ENCODE assay signal across 15 mouse cellular contexts in the genomic region with DNA sequence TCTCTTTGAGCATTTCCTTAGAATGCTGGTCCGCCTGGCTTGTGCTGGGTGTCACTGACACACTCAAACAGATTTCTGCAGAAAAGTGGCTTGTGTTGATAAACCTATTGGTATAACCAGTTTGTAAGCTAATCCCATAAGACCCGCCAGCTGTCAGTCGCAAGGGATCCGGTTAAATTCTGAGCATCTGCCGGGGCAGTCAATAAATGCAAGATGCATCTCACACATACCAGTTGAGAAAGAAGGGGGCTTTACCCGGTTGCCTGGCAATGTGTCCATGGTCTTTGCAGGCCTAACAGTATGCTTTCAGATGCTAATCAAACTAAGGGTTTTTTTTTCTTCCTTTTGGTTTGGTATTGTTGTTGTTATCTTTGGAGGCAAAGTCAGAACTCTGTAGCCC. TPM values are rescaled to one million over a fixed set of nuclear protein-coding genes. Genes with fewer than 3 reads are reported as not detected.
A peak's percentile ranks its signal among the peaks of the same experiment; 100 is the strongest.
DNase-seq lines count a peak whose midpoint lies in the region; ATAC-seq lines count a peak whose summit lies in the region.
"Had no signal": no experiment of that assay in that cellular context is flagged by ENCODE, and none has a peak within 500 bp of the region (broad histone marks: within the 10 kb centered on the region; RNA-seq: fewer than 3 reads in every experiment).

No protein-coding gene starts in this region.

- no peak overlapping the region for H3K4me3 ChIP-seq in limb, embryonic 13.5 days
- no peak overlapping the region for H3K4me3 ChIP-seq in limb, embryonic 10.5 days
- no peak overlapping the region for H3K4me3 ChIP-seq in forebrain, embryonic 15.5 days
- H3K4me3 ChIP-seq in liver, embryonic 16.5 days (ENCODE audit: low read depth, low read length) = no peak overlapping the region
- H3K4me3 ChIP-seq in neural tube, embryonic 15.5 days (replicated peaks) = no peak overlapping the region
- H3K4me3 ChIP-seq in heart, embryonic 10.5 days = no peak overlapping the region
- H3K4me3 ChIP-seq: kidney, embryonic 15.5 days; layer of hippocampus, adult 2 months had no signal

- no peak overlapping the region for H3K4me2 ChIP-seq in limb, embryonic 13.5 days (replicated peaks)
- no peak overlapping the region for H3K4me2 ChIP-seq in forebrain, embryonic 15.5 days (replicated peaks)
- no peak overlapping the region for H3K4me2 ChIP-seq in liver, embryonic 16.5 days (ENCODE audit: low read depth, low read length)
- no peak overlapping the region for H3K4me2 ChIP-seq in neural tube, embryonic 15.5 days
- H3K4me2 ChIP-seq: kidney, embryonic 15.5 days; lung, embryonic 14.5 days had no signal

- H3K9me3 ChIP-seq in limb, embryonic 13.5 days = no peaks in the 10 kb centered on the region
- H3K9me3 ChIP-seq in limb, embryonic 10.5 days (replicated peaks) = no peaks in the 10 kb centered on the region
- no peaks in the 10 kb centered on the region for H3K9me3 ChIP-seq in forebrain, embryonic 15.5 days
- H3K9me3 ChIP-seq in liver, embryonic 16.5 days (replicated peaks; ENCODE audit: control insufficient read depth, low read length) = no peaks in the 10 kb centered on the region
- no peaks in the 10 kb centered on the region for H3K9me3 ChIP-seq in neural tube, embryonic 15.5 days (replicated peaks)
- H3K9me3 ChIP-seq in heart, embryonic 10.5 days = no peaks in the 10 kb centered on the region
- H3K9me3 ChIP-seq: kidney, embryonic 15.5 days had no signal

- no peaks in the 10 kb centered on the region for H3K4me1 ChIP-seq in limb, embryonic 13.5 days
- H3K4me1 ChIP-seq in limb, embryonic 10.5 days = no peaks in the 10 kb centered on the region
- peaks cover 16% of the 10 kb centered on the region for H3K4me1 ChIP-seq in forebrain, embryonic 15.5 days
- H3K4me1 ChIP-seq in liver, embryonic 16.5 days (ENCODE audit: control insufficient read depth, low read depth, low read length) = peaks cover 38% of the 10 kb centered on the region
- peaks cover 17% of the 10 kb centered on the region for H3K4me1 ChIP-seq in neural tube, embryonic 15.5 days
- peaks cover 35% of the 10 kb centered on the region for H3K4me1 ChIP-seq in heart, embryonic 10.5 days

- no peak for DNase-seq in limb, embryonic 10.5 days (ENCODE audit: low spot score)
- DNase-seq in heart, embryonic 10.5 days (ENCODE audit: low spot score) = no peak
- no peak for DNase-seq in layer of hippocampus, adult 8-10 months (ENCODE audit: low spot score in 2 of 2)
- DNase-seq: cerebellum, postnatal 10 days; heart, adult 11 months; heart, postnatal 4 days; lung, embryonic 14.5 days had no signal

- H3K9ac ChIP-seq in limb, embryonic 13.5 days = no peak overlapping the region
- H3K9ac ChIP-seq in forebrain, embryonic 15.5 days (replicated peaks) = no peak overlapping the region
- no peak overlapping the region for H3K9ac ChIP-seq in liver, embryonic 16.5 days (ENCODE audit: low read depth, low read length)
- H3K9ac ChIP-seq in neural tube, embryonic 15.5 days (replicated peaks) = no peak overlapping the region
- H3K9ac ChIP-seq: kidney, embryonic 15.5 days; lung, embryonic 14.5 days had no signal

- 81% methylated on average over 6 of the region's 6 CpGs for WGBS in limb, embryonic 13.5 days
- 87% methylated on average over 6 of the region's 6 CpGs for WGBS in limb, embryonic 10.5 days
- 43% methylated on average over 6 of the region's 6 CpGs for WGBS in forebrain, embryonic 15.5 days
- WGBS in liver, embryonic 16.5 days (ENCODE audit: insufficient replicate concordance) = 78% methylated on average over 6 of the region's 6 CpGs
- WGBS in neural tube, embryonic 15.5 days = 29% methylated on average over 6 of the region's 6 CpGs
- 84% methylated on average over 6 of the region's 6 CpGs for WGBS in heart, embryonic 10.5 days

- ATAC-seq in limb, embryonic 13.5 days (ENCODE audit: low FRiP score, low read depth) = 0 out of 2 replicates have a peak, but pooled peaks have one; percentile 32
- no peak; the same call in 1 of the 2 replicates for ATAC-seq in forebrain, embryonic 15.5 days (replicated peaks)
- ATAC-seq in liver, embryonic 16.5 days (ENCODE audit: low read depth) = no peak
- no peak for ATAC-seq in neural tube, embryonic 15.5 days (ENCODE audit: low FRiP score)
- ATAC-seq in erythroid progenitor cell, adult 5-6 weeks (replicated peaks; ENCODE audit: low FRiP score, poor library complexity, severe bottlenecking) = no peak
- ATAC-seq: activated CD4-positive, CD25-positive, alpha-beta regulatory T cell, adult 4 months had no signal

- no peak overlapping the region for H3K27ac ChIP-seq in limb, embryonic 13.5 days
- no peak overlapping the region for H3K27ac ChIP-seq in limb, embryonic 10.5 days
- peak overlapping the region; percentile 31; the same call in 1 of the 2 replicates for H3K27ac ChIP-seq in forebrain, embryonic 15.5 days (replicated peaks)
- peak overlapping the region; percentile 39 for H3K27ac ChIP-seq in liver, embryonic 16.5 days (ENCODE audit: low read length)
- H3K27ac ChIP-seq in neural tube, embryonic 15.5 days (replicated peaks) = peak overlapping the region; percentile 14; the same call in 1 of the 2 replicates
- no peak overlapping the region for H3K27ac ChIP-seq in heart, embryonic 10.5 days
- H3K27ac ChIP-seq: kidney, embryonic 15.5 days; layer of hippocampus, adult 2 months had no signal

- H3K36me3 ChIP-seq in limb, embryonic 13.5 days = peaks cover 27% of the 10 kb centered on the region
- H3K36me3 ChIP-seq in limb, embryonic 10.5 days = peaks cover 33% of the 10 kb centered on the region
- peaks cover 5% of the 10 kb centered on the region; the same call in 1 of the 2 replicates for H3K36me3 ChIP-seq in forebrain, embryonic 15.5 days
- 0 out of 2 replicates have a peak, but pooled peaks cover 3% of the 10 kb centered on the region for H3K36me3 ChIP-seq in liver, embryonic 16.5 days (ENCODE audit: control insufficient read depth, insufficient read depth)
- H3K36me3 ChIP-seq in neural tube, embryonic 15.5 days = peaks cover 5% of the 10 kb centered on the region
- H3K36me3 ChIP-seq in heart, embryonic 10.5 days = peaks cover 22% of the 10 kb centered on the region

- H3K27me3 ChIP-seq in limb, embryonic 13.5 days = no peaks in the 10 kb centered on the region
- no peaks in the 10 kb centered on the region for H3K27me3 ChIP-seq in limb, embryonic 10.5 days (ENCODE audit: low read depth, poor library complexity, severe bottlenecking)
- no peaks in the 10 kb centered on the region for H3K27me3 ChIP-seq in forebrain, embryonic 15.5 days
- H3K27me3 ChIP-seq in liver, embryonic 16.5 days (ENCODE audit: control insufficient read depth, insufficient read depth, low read depth, low read length) = no peaks in the 10 kb centered on the region
- no peaks in the 10 kb centered on the region for H3K27me3 ChIP-seq in neural tube, embryonic 15.5 days (replicated peaks)
- no peaks in the 10 kb centered on the region for H3K27me3 ChIP-seq in heart, embryonic 10.5 days (ENCODE audit: insufficient read depth, poor library complexity, severe bottlenecking)
- H3K27me3 ChIP-seq: kidney, embryonic 15.5 days had no signal

RNA-seq across cellular contexts. Expression of a gene that starts 42.4 kb away (rescaled TPM):
- polyA plus RNA-seq in limb, embryonic 13.5 days (2015; fragmentation: Nextera tagmentation; extraction: Ambion mirVana) = 18.9 and 19.6 TPM in 2 replicates
- 15.6 and 15.8 TPM in 2 replicates for polyA plus RNA-seq in limb, embryonic 10.5 days (2016; fragmentation: Nextera tagmentation; extraction: Ambion mirVana)
- polyA plus RNA-seq in forebrain, embryonic 15.5 days (2015; fragmentation: Nextera tagmentation; extraction: Ambion mirVana) = 16.7 and 17.5 TPM in 2 replicates
- 5.8 and 6.0 TPM in 2 replicates for polyA plus RNA-seq in liver, embryonic 16.5 days (2015; fragmentation: Nextera tagmentation; extraction: Ambion mirVana)
- polyA plus RNA-seq in neural tube, embryonic 15.5 days (2015; fragmentation: Nextera tagmentation; extraction: Ambion mirVana) = 22.3 and 22.7 TPM in 2 replicates
- 14.6 and 16.0 TPM in 2 replicates for polyA plus RNA-seq in heart, embryonic 10.5 days (2016; fragmentation: Nextera tagmentation; extraction: Ambion mirVana)
- 10 to 100 TPM; 56.7 to 70.6 (median 66.3) TPM for total RNA-seq in layer of hippocampus, adult 8-10 months (2022)
- total RNA-seq in erythroid progenitor cell, adult 5-6 weeks (2015; ENCODE audit: low replicate concordance) = 25.2 and 45.0 TPM in 2 replicates
- total RNA-seq in erythroid progenitor cell, adult 5-6 weeks (2017; ENCODE audit: low replicate concordance) = 46.6 and 61.2 TPM in 2 replicates

Comparison
In these comparisons a context has a peak if more than half of its experiments do, and no peak if none do; other contexts are left out.
1. H3K27ac ChIP-seq: peak in forebrain, embryonic 15.5 days (single experiment), liver, embryonic 16.5 days (single experiment) and neural tube, embryonic 15.5 days (single experiment); none in limb, embryonic 13.5 days (single experiment), limb, embryonic 10.5 days (single experiment) and heart, embryonic 10.5 days (single experiment).